Mouse (Mus musculus): ENCODE measurements around the gene Prl8a1.

The Prl8a1 gene

DNA sequence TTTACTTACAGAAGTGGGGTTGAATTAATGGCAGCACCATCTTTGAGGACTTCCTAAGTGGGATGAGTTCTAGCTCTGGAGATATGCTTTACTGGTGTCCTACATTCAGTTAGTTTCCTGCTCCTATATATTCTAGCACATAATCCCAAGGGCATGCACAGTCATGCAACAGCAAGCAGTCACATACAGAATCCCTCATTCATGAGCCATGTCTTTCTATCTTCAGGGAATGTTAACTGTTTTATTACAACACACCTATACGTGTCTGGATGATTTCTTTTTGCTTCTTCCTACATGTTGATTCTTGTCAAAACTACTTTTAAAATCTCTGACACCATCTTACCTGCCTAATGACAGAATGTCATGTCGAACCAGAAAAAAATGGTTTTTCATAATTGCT is at the start of gene Prl8a1:
Gene Prl8a1 (minus strand): TSS at position 101 of the 400 bp plus-strand sequence.
- DNase-seq (ENCODE audit: extremely low read depth, low read depth, low spot score) = no peak

DNA sequence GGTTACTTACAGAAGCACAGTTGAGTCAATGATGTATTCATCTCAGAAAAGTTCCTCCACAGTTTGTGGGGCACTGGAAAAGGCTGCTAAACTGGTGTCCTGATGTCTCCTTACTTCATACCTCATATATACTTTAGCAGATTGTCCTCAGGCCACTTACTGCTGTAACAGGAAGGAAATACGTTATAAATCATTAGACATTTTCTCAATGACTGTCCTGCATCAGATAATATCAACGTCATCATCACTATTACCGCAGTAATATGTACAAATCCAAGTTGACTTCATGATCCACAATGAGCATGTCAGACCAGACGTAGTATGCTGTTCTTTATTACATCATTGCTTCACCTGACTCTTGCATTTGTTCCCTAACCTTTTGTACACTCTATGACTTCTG is 28.5 kb upstream of the Prl8a1 start, which contains the start of gene Prl7b1:
Gene Prl7b1 (minus strand): TSS at position 101 of the 400 bp plus-strand sequence.
- no peak for DNase-seq (ENCODE audit: extremely low read depth, low read depth, low spot score)

- no peak for DNase-seq (ENCODE audit: extremely low read depth, low read depth, low spot score)
Measured at GRCm38 (mm10) chr13:27564506-27564905, 17.5 kb downstream of the Prl8a1 start, which contains the start of gene Prl8a9. Prl8a9 (minus strand) TSS chr13:27564606.

GRCm38 (mm10) chr13:27553336-27553735 is 28.6 kb downstream of the Prl8a1 start:
- no peak for DNase-seq (ENCODE audit: extremely low read depth, low read depth, low spot score)
